Mouse (Mus musculus) kidney, postnatal 14 days (tissue): ENCODE data around the gene Lyrm1.

Experiments used
- DNase-seq: peaks from one replicate; pipeline ENCODE4 v3.0.0; 2022; ENCODE audit warnings: mixed read lengths

The Lyrm1 gene

GRCm38 (mm10) chr7:119969320-119969719, 73.7 kb downstream of the Lyrm1 start:
- no peak for DNase-seq

DNA sequence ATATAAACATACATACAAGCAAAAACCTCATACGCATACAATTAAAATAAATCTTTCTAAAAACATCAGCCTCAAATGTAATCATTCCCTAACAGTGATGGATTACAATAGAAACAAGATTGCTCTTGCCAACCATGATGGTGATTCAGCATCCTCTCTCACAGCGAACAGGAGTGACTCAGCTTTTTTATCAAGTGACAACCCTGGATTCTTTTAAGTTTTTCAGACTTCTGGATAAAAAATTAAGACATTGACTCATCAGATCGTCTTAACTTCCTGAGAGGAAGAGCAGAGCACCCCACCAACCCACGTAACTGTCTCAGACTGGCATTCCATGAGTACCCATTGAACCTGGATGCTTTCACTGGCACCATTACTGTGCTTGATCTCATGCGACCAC, 78.6 kb downstream of the Lyrm1 start:
- no peak for DNase-seq

DNA sequence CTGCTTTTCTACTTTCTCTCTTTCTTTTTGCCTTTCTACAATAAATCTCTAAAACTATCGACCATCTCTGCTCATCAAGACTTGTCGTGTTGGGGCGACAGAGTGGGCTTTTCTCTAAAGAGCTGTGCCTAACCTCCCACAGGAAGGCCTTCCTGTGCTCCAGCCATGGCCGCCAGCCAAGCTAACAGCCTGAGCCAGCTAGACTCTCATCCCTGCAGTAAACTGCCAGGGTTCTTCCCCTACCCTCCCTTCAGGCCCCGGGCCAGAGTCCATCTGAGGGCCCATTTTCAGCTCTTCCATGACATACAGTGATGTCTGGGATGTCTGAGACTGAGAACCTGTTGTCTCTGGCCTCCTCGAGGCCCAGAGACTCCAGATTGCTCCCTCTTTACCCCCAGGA, 80.6 kb downstream of the Lyrm1 start:
- peak; percentile 70 for DNase-seq

DNA sequence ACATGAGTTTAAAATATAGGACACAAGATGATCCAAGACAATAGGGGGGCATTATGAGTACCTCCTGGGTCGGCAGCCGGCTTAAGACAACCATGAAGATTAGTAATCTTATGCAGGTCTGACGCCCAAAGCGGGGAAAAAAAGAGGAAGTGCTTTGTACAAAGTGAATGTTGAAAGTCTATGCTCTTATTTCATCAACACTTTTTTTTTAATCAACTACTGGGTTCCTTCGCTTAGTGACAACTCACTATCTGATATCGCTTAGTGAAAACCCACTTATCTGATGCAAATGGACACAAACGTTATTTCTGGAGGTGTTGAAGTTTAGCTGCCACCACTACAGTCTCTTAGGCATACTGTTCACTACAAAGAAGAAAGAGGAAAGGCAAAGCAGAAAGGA, 81.9 kb downstream of the Lyrm1 start:
- no peak for DNase-seq

DNA sequence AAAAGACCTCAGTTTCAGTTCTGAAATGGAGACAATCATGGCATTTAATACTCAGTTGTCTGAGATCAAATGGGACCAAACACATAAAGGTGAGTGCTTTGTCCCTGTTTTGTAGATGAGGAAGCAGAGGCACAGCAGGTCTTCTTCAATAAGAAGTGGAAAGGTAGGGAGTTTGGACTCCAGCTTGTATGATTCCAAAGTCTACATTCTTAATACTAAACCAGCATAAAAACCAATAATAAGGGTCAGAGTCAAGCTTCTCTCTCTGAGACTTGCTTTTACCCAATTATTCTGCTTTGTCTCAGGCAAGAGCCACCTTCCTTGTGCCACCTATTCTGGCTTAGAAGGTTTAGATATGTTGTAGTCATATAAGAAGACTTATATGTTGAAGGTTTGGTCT, 82.9 kb downstream of the Lyrm1 start:
- no peak for DNase-seq

- DNase-seq: no peak
These were observed 84.5 kb downstream of the Lyrm1 start for GRCm38 (mm10) chr7:119980170-119980569.

DNA sequence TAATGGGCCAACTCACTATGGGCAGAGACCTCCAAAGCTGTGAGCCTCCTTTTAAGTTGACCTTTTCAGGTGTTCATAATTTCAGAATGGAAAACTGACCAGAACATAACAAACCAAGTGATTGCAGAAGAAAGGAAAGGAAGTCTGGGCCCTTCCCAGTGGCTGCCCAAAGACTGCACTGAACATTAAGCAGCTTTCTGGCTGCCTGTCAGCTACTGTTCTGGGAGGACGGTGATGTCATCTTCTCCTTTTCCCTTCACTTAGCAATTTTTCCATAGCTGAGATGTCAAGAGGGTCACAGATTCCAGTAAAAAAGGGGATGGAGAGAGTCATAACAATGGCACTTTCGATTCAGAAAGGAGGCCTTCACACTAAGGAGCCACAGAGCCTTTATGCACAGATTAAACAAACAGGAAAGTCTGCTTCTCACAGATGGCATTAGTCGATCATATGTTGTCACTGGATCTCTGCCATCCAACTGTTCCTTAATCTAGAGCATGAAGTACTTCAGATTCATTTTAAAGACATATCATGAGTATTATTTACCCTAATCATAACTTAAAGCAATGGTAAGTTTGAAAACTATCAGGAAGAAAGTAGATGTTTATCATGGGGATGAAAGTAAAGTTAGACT, 89.7 kb downstream of the Lyrm1 start:
- DNase-seq: no peak

GRCm38 (mm10) chr7:119997066-119997465, 101.4 kb downstream of the Lyrm1 start:
- DNase-seq: no peak
